Mouse (Mus musculus) erythroblast, embryonic 14.5 days (primary cell): ENCODE results near the gene B230217C12Rik. TPM values are rescaled to one million over a fixed set of nuclear protein-coding genes. Genes with fewer than 3 reads are reported as not detected.
A peak's percentile ranks its signal among the peaks of the same experiment; 100 is the strongest.

Experiments used
- H3K27me3 ChIP-seq: 2 replicates; pipeline ENCODE4 v1.6.1; 2012; ENCODE audit warnings: inconsistent platforms; ENCODE audit not compliant: control insufficient read depth
- H3K36me3 ChIP-seq: 2 replicates; pipeline ENCODE4 v1.6.1; 2012; ENCODE audit warnings: mild to moderate bottlenecking, inconsistent platforms; ENCODE audit not compliant: control insufficient read depth
- H3K4me1 ChIP-seq: 2 replicates; pipeline ENCODE4 v1.6.1; 2012; ENCODE audit warnings: inconsistent platforms; ENCODE audit not compliant: control insufficient read depth
- H3K4me3 ChIP-seq: replicated peaks from 2 replicates; pipeline ENCODE3; 2012; ENCODE audit warnings: moderate library complexity, mild to moderate bottlenecking, inconsistent platforms
- H3K9me3 ChIP-seq: 2 replicates; pipeline ENCODE4 v1.6.1; 2012; ENCODE audit warnings: low read length, inconsistent platforms, mixed read lengths; ENCODE audit not compliant: control insufficient read depth
- GATA1 ChIP-seq: IDR thresholded peaks from 2 replicates; pipeline ENCODE4 v1.6.1; 2012; ENCODE audit warnings: low read length, inconsistent platforms, mixed read lengths
- TAL1 ChIP-seq: IDR thresholded peaks from 3 replicates; pipeline ENCODE4 v1.6.1; 2012; ENCODE audit warnings: low read length, inconsistent platforms, mixed read lengths
- polyA plus RNA-seq: library from polyadenylated mRNA; stranded (reverse); fragments of >175 nt; gene quantifications from 2 replicates; pipeline ENCODE4 v1.2.3, GENCODE M21; 2012

Gene B230217C12Rik
- polyA plus RNA-seq, 1 experiment = not detected

- H3K9me3 ChIP-seq = no peaks in the 10 kb centered on the region
- peaks cover 12% of the 10 kb centered on the region for H3K36me3 ChIP-seq
- H3K27me3 ChIP-seq = no peaks in the 10 kb centered on the region
- no peak overlapping the region for H3K4me3 ChIP-seq
- TF ChIP-seq TAL1 (no peak), GATA1 (no peak)
- peaks cover 24% of the 10 kb centered on the region for H3K4me1 ChIP-seq
These were observed 992 bp upstream of the B230217C12Rik start for GRCm38 (mm10) chr11:97839441-97840134.

GRCm38 (mm10) chr11:97840135-97840490 is 467 bp upstream of the B230217C12Rik start:
- Histone ChIP-seq H3K4me3 (no peak overlapping the region), H3K4me1 (peaks cover 24% of the 10 kb centered on the region), H3K9me3 (no peaks in the 10 kb centered on the region), H3K36me3 (peaks cover 9% of the 10 kb centered on the region; the same call in 1 of the 2 replicates), H3K27me3 (no peaks in the 10 kb centered on the region)
- no peak for TF ChIP-seq GATA1
- no peak for TF ChIP-seq TAL1

- peak overlapping the region; percentile 59 for H3K4me3 ChIP-seq
- no peak for TF ChIP-seq TAL1
- TF ChIP-seq GATA1 = no peak
- no peaks in the 10 kb centered on the region for H3K27me3 ChIP-seq
- peaks cover 24% of the 10 kb centered on the region for H3K4me1 ChIP-seq
- H3K9me3 ChIP-seq = no peaks in the 10 kb centered on the region
- peaks cover 4% of the 10 kb centered on the region; the same call in 1 of the 2 replicates for H3K36me3 ChIP-seq
These were observed 546 bp downstream of the B230217C12Rik start for GRCm38 (mm10) chr11:97840991-97841661.

GRCm38 (mm10) chr11:97842001-97842400 is 1.4 kb downstream of the B230217C12Rik start:
- Histone ChIP-seq H3K27me3 (no peaks in the 10 kb centered on the region), H3K9me3 (no peaks in the 10 kb centered on the region), H3K36me3 (no peaks in the 10 kb centered on the region), H3K4me3 (no peak overlapping the region), H3K4me1 (peaks cover 22% of the 10 kb centered on the region)
- TF ChIP-seq TAL1 (no peak), GATA1 (no peak)

- no peaks in the 10 kb centered on the region for H3K36me3 ChIP-seq
- TF ChIP-seq GATA1 (no peak), TAL1 (no peak)
- no peaks in the 10 kb centered on the region for H3K27me3 ChIP-seq
- no peaks in the 10 kb centered on the region for H3K9me3 ChIP-seq
- no peak overlapping the region for H3K4me3 ChIP-seq
- H3K4me1 ChIP-seq = no peaks in the 10 kb centered on the region
These were observed 9.8 kb downstream of the B230217C12Rik start for GRCm38 (mm10) chr11:97850367-97850766.

- H3K4me3 ChIP-seq = no peak overlapping the region
- no peaks in the 10 kb centered on the region for H3K27me3 ChIP-seq
- no peaks in the 10 kb centered on the region for H3K4me1 ChIP-seq
- TF ChIP-seq TAL1 (no peak), GATA1 (no peak)
- H3K36me3 ChIP-seq = no peaks in the 10 kb centered on the region
- H3K9me3 ChIP-seq = no peaks in the 10 kb centered on the region
These were observed 11.0 kb downstream of the B230217C12Rik start for GRCm38 (mm10) chr11:97851601-97852000.

- Histone ChIP-seq H3K36me3 (no peaks in the 10 kb centered on the region), H3K4me1 (no peaks in the 10 kb centered on the region), H3K9me3 (no peaks in the 10 kb centered on the region), H3K27me3 (no peaks in the 10 kb centered on the region), H3K4me3 (no peak overlapping the region)
- TF ChIP-seq TAL1 (no peak), GATA1 (no peak)
These were observed 14.9 kb downstream of the B230217C12Rik start for GRCm38 (mm10) chr11:97855473-97855872.

- Histone ChIP-seq H3K27me3 (no peaks in the 10 kb centered on the region), H3K36me3 (no peaks in the 10 kb centered on the region), H3K4me1 (no peaks in the 10 kb centered on the region), H3K4me3 (no peak overlapping the region), H3K9me3 (no peaks in the 10 kb centered on the region)
- TF ChIP-seq TAL1 = no peak
- no peak for TF ChIP-seq GATA1
These were observed 21.6 kb downstream of the B230217C12Rik start for GRCm38 (mm10) chr11:97862148-97862547.

GRCm38 (mm10) chr11:97865421-97865820 is 24.8 kb downstream of the B230217C12Rik start:
- TF ChIP-seq GATA1 = no peak
- TF ChIP-seq TAL1 = no peak
- Histone ChIP-seq H3K27me3 (no peaks in the 10 kb centered on the region), H3K36me3 (no peaks in the 10 kb centered on the region), H3K4me1 (no peaks in the 10 kb centered on the region), H3K4me3 (no peak overlapping the region), H3K9me3 (no peaks in the 10 kb centered on the region)
